Mouse (Mus musculus) left cerebral cortex, adult 9 months (tissue): Measurements from ENCODE around the gene Ctrl.
"Not testable (repeated sequence)": the region's sequence is repeated elsewhere in the genome, so short reads cannot be mapped to it uniquely, and the experiment has no call there.

ENCODE experiments used
- DNase-seq, 2 experiments: peaks; one replicate each; pipeline ENCODE4 v3.0.0; 2022; ENCODE audit warnings: low spot score in 2 of 2

Gene Ctrl

GRCm38 (mm10) chr8:105933762-105934161, at the start of gene Ctrl:
Gene Ctrl (minus strand): TSS chr8:105933862.
- DNase-seq, result no peak

GRCm38 (mm10) chr8:105983406-105983805, 49.7 kb upstream of the Ctrl start:
- DNase-seq, result not testable (repeated sequence)

- DNase-seq, result no peak
Measured at GRCm38 (mm10) chr8:105981146-105981545, 47.5 kb upstream of the Ctrl start.

- no peak for DNase-seq
Measured at GRCm38 (mm10) chr8:105979325-105979724, 45.7 kb upstream of the Ctrl start, which contains the start of gene Dpep3. Gene Dpep3 (minus strand): TSS chr8:105979429.

GRCm38 (mm10) chr8:105975363-105975762, 41.7 kb upstream of the Ctrl start:
- no peak for DNase-seq

GRCm38 (mm10) chr8:105971019-105971720, 37.5 kb upstream of the Ctrl start:
- DNase-seq, result no peak

- no peak for DNase-seq
Measured at GRCm38 (mm10) chr8:105969367-105969766, 35.7 kb upstream of the Ctrl start.

GRCm38 (mm10) chr8:105966692-105967311, 33.1 kb upstream of the Ctrl start:
- DNase-seq, result no peak

- no peak for DNase-seq
Measured at GRCm38 (mm10) chr8:105965905-105966341, 32.3 kb upstream of the Ctrl start, which contains the start of gene Slc12a4. Gene Slc12a4 (minus strand): TSS chr8:105966097.

- DNase-seq, result no peak
Measured at GRCm38 (mm10) chr8:105965266-105965904, 31.7 kb upstream of the Ctrl start.

- no peak for DNase-seq
Measured at GRCm38 (mm10) chr8:105964506-105965265, 31.0 kb upstream of the Ctrl start.

GRCm38 (mm10) chr8:105961536-105961935, 27.9 kb upstream of the Ctrl start:
- DNase-seq, result no peak

GRCm38 (mm10) chr8:105961101-105961500, 27.4 kb upstream of the Ctrl start:
- no peak for DNase-seq

- no peak for DNase-seq
Measured at GRCm38 (mm10) chr8:105959350-105959749, 25.7 kb upstream of the Ctrl start.

GRCm38 (mm10) chr8:105957813-105958212, 24.2 kb upstream of the Ctrl start:
- DNase-seq, result no peak

GRCm38 (mm10) chr8:105956556-105956955, 22.9 kb upstream of the Ctrl start:
- no peak for DNase-seq

- DNase-seq, result peak in 1 of 2 experiments; percentile 64
Measured at GRCm38 (mm10) chr8:105951057-105951659, 17.5 kb upstream of the Ctrl start.

- DNase-seq, result peak in 1 of 2 experiments; percentile 58
Measured at GRCm38 (mm10) chr8:105949350-105949749, 15.7 kb upstream of the Ctrl start.

- DNase-seq, result peak in 1 of 2 experiments; percentile 46
Measured at GRCm38 (mm10) chr8:105943321-105943739, 9.7 kb upstream of the Ctrl start, which contains the start of gene Lcat. Gene Lcat (minus strand): TSS chr8:105943382.

- no peak for DNase-seq
Measured at GRCm38 (mm10) chr8:105942542-105942941, 8.9 kb upstream of the Ctrl start.

GRCm38 (mm10) chr8:105942026-105942425, 8.4 kb upstream of the Ctrl start:
- DNase-seq, result no peak
